Mouse (Mus musculus): Measurements from ENCODE around the gene Tfe3.

DNA sequence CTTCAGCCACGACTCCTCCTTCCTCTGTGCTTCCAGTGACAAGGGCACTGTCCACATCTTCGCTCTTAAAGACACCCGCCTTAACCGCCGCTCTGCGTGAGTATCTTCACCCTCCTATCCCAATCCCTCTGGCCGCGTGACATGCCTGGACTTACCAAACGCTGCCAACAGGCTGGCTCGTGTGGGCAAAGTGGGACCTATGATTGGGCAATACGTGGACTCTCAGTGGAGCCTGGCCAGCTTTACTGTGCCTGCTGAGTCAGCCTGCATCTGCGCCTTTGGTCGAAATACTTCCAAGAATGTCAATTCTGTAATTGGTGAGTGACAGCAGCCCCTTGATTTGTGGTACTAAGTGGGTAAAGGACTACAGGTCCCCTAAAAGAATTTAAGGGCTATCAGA, 35.2 kb upstream of the Tfe3 start:
- TF ChIP-seq CTCF (IDR thresholded peaks at IDR 0.05; ENCODE audit: low read depth, low read length) (no peak), POLR2A (IDR thresholded peaks at IDR 0.05; ENCODE audit: borderline replicate concordance, low read depth, low read length) (no peak)
